Mouse (Mus musculus) frontal cortex, postnatal 25 days (tissue): ENCODE measurements around the gene BC024978.

Experiments
- DNase-seq, 2 experiments: peaks; one replicate each; pipeline ENCODE4 v3.0.0; 2022; ENCODE audit warnings: low spot score in 2 of 2

Gene BC024978

DNA sequence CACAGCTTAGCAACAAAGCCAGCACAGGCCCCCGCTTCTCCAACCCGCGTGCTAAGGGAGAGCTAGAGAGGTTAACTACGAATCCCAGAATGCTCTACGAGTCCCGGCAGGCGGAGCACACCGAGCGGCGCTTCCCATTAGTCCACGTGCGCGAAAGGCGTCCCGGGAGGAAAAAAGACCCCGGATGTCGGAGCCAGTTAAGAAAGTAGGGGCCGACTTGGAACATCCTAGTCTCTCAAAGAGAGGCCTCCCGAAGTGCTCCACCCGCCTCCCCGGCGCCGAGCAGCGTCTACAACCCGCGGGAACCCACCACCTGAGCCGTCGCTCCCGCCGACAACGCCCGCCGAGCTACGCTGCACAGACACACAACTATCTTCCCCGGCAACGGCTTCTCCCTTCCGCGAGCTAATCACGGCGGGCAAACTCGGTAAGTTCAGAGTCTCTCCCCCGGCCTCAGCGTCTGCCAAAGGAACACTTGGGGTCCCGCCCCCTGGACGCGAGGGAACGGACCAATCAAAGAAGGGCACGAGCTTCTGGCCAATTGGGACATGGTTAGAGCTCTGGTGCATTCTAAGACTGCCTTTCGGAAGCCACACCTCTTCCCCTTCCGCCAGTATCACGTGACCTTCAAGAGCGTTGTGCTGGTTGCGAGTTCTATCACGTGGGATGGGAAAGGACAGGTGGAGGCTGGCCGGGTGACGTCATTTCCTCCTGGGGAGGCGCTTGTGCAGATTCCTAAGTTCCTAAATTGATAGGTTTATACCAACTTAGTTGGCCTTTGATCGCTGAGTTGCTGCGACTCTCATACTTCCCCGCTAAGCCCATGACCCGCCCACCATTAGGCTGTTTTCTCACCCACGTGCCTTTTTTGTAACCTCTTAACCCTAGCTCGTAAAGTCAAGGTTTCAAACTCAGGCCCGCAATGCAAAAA lies at the start of gene BC024978, which contains the start of gene Snrpa:
Gene BC024978 (plus strand): TSS at position 101 of the 931 bp plus-strand sequence.
Gene Snrpa (minus strand): TSS at position 591 of the 931 bp plus-strand sequence.
- DNase-seq: peak; percentile 89 to 91

DNA sequence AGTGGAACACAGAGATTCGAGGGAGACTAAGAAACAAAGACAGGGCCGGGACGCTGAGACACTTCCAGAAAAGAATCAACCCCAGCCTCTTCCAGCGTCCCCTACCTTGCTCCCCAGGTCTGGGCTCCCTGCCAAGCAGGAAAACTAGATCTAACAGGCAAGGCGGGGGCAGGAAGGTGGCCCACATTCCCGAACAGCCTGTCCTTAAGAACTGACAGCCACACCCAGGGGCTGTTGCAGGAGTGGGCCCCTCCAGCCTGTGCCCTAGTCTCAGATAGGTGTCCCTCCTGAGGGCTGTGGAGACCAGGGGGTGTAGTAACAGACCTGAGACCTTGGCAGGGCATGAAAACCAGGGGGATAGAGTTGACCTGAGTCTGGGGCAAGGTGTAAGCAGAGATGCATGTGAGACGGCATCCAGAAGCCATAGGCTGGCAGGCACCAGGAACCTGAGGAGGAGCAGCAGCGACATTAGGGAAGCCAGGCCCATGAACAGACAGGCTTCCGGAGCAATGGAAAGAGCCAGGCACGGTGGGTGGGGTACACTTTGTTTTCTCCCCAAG lies 42.3 kb upstream of the BC024978 start, which contains the start of gene Cyp2t4:
Gene Cyp2t4 (plus strand): TSS at position 510 of the 560 bp plus-strand sequence.
- no peak for DNase-seq

DNA sequence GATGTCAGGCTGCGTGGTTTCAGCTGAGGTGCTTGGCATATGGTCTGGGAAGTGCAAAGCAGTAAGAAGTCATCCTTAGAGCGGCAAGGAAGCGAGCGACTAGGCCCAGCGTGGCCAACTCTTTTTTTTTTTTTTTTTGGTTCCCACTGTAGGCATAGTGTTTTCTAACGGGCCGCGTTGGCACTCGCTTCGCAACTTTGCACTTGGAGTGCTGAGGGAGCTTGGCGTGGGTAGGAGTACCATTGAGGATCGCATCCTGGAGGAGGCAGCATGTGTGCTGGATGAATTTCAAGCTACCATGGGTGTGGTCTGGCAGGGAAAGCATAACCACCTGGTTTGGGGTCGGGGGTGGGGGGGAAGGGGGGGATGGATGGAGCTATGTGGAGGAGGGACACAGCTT lies 39.6 kb upstream of the BC024978 start:
- no peak for DNase-seq

DNA sequence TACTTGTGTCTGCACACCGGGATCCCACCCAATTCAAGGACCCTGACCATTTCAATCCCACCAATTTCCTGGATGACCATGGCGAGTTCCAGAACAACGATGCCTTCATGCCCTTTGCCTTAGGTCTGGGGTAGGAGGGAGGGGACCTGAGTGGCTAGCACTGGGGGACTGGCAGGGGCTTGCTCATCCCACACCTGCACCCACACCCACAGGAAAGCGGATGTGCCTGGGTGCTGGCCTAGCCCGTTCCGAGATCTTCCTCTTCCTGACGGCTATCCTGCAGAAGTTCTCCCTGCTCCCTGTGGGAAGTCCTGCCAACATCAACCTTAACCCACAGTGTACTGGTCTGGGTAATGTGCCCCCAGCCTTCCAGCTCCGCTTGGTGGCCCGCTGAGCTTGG lies 37.4 kb upstream of the BC024978 start:
- DNase-seq: no peak

DNA sequence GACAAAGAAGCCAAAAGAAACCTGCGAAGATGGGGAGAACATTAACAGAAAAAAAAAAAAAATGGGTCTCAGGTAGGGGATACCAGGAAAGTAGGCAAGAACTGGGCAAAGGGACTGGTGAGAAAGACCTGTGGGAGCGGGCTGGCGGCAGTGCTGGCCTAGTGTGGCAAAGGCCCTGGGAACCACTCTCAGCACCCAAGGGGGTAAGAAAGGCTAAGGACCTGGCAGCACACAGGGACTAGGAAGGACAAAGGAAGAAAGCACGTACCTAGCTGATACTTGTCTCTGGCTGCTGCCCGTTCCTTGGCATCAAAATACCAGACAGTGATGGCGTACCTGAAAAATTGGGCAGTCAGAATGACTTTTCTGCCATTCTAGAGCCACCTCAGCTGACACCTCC lies 36.3 kb upstream of the BC024978 start:
- no peak for DNase-seq

DNA sequence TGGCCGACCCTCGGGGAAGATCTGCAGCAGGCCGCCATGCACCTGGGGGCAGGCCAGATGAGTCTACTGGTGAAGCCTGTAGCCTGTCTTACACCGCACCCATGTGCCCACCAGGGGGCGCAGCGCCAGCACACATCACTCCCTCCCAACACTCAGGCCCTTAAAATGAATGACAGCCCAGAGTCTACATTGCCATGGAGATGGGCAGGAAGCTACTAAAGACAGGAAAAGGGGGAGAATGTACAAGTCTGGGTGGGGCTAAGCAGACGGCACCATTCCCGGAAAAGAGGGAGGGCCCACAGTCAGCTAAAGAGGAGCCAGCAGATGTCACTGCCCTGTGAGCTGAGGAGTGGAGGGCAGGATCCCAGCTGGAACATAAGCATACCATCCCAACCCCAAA lies 35.7 kb upstream of the BC024978 start:
- peak; percentile 82 for DNase-seq

DNA sequence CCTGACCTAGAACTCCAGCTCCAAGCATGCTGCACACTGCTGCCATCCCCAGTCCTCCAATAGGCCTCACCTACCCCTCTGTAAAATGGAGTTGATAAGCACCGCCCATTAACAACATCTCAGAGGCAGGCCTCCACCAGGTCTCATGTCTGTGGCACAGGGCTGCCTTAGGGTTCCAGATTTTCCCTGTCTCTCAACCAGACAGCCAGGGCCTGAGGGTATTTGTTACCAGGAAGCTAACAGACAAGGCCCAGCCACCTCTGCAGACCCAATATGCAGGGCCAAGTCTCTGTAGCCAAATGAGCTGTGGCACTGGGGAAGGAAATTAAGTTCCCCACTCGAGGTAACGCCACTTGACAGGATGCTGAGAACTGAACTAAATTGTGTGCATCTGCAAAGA lies 34.7 kb upstream of the BC024978 start:
- DNase-seq: no peak

DNA sequence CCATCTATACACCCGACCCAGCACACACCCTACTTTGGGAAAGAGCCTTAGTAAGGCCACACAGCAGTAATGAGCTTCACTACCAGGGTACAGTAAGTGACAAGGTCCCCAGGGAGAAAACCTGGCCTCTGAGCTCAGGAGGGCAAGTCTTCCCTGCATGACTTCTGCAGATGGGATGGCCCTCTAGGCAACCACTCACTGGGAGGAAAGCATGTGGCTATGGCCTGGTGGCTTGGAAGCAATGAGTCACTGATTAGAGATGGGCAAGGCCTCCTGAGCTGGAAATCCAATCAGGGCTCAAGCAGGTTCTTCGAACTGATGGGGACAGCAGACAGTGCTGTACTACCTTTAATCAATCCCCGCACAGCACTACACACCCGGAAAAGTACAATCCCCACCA lies 33.8 kb upstream of the BC024978 start:
- no peak for DNase-seq

DNA sequence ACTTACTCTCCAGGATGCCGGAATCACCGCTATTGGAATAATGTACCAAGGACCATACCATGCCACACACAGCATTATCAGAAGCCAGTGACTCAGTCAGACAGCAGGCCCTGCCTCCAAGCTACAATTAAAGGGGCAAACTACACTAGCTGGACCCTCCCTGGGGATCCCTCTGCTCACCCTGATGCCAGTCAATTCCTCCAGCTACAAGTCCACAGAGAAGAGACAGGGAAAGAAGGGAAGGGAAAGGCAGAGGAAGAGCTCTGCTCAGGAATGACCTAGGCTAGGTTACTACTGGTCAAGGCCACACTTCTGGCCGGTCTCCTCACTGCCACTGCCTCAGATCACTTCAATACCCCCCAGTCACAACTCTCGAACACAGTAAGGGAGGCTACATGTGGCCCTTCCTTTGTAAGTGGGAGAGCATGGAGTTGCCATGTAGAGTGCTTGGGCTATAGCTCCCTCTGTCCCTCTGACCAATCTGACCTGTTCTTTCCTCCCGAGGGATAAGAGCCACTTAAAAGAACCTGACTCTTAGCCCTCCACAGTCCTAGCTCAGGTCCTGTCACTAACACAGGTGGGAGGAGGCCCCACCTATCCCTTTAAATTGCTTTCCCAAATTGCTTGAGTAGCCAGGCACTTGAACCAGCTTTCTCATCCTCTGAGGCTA lies 32.7 kb upstream of the BC024978 start:
- no peak for DNase-seq

DNA sequence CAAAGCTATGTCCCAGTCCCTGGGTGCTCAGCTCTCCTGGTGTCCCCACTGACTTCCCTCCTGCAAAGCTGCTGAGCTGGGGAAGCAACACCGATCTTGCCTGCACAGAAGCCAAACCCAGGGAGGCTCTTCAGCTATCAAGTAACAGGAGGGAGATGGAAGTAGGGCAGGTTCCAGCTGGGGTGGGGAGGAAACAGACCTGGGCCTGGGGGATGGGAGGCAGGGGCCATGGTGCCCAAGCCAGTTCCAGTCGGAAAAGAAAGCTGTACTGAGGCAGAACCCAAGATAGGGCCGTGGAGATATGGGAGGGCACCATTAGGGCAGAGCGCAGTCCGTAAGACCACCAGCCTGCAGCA lies 32.2 kb upstream of the BC024978 start:
- no peak for DNase-seq

DNA sequence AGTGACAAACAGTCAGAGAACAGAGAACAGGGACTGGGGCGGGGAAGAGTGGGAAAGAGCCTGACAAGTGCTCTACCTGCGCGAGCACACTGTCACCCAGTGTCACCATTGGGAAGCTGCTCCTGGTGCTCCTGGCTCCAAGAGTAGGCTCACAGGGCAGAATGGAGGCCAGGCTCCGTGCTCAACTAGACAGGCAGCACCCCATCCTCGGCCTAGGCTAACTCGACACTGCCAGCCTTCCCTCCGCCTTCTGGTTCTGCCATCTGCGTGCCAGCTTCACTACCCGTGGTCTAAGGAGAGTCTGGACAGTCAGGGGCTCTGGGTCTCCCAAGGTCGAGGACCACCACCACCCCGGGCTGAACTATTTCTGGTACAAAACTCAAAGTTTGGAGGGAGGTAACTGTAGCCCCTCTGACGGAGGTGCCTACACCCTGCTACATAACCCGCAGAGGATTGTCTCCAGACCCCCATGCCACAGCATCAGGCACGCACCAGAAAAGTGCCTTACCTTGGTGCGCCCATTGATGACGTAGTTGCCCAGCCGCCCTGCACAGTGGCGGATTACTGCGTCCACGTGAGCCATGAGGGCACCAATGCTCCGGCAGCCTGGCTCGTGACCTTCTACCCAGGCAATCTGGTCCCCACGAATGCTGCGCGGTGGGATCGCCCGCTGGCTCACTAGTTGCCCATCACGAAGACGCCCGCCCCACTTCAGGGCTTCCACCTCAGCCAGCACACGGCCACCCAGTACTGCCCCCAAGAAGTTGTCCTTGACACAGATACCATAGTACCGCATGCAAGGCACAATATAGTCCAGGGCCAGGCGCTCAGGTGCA lies 31.3 kb upstream of the BC024978 start:
- DNase-seq: no peak

DNA sequence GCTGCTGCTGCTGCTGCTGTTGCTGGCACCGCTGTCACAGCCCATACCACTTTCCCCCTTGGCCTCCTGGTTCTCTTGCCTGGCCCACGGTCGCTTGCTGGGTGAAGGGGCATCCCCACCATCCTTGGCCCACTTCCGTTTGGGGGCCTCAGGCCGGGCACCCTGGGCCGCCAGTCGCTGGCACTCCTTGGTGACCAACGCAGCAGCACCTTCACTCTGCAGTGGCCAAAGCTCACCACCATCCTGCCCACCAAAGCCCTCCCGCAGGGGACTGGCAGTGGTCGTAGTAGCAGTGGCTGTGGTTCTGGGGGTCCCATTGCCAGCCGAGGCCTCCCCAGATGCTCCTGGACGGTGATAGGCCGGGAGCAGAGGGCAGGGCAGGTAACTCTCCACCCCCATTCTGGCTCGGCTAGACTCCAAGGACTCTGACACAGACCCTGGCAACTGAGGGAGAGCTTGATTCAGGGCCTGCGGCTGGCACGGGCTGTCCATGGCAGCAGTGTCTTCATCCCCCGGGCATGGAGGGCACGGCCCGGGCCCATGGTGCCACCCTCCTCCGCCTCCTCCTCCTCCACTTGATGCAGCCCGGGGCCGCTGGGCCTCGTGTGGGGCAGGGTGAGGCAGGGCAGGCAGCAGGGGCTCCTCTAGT lies 30.4 kb upstream of the BC024978 start:
- DNase-seq: no peak

DNA sequence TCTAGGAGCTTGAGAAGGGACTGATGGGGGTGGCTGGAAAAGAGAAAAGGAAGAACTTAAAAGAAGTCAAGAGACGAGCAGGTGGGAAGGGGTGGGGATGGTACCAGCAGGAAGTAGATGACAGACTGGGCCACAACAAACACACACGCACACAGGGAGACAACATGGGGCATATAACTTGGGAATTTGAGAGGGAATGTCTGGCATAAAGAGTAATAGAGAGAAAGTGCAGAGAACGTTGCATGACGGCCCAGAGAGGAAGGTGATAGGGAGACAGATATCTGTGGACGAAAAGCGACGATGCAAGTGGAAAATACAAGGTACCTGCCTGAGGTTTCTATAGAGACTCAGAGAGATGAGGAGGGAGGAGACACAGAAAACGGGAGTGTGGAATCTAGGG lies 29.9 kb upstream of the BC024978 start:
- no peak for DNase-seq

DNA sequence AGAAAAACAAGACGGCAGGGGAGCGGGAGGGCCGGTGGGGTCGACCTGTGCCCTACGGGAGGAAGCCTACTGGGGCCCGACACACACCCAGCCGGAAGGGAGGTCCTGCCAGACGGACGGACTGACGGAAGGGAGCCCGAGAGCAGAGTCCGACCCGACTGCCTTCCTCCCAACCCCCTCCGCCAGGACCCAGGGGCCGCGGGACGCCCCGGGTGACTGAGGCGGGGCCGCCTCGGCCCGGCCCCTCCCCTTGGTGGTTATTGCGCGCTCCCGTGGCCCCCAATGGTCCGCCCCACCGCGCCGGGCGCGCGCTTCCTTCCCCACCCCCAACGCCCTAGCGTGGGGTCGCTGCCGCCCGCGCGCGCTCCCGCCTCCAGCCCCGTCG lies 29.4 kb upstream of the BC024978 start:
- DNase-seq: peak; percentile 59 to 60

DNA sequence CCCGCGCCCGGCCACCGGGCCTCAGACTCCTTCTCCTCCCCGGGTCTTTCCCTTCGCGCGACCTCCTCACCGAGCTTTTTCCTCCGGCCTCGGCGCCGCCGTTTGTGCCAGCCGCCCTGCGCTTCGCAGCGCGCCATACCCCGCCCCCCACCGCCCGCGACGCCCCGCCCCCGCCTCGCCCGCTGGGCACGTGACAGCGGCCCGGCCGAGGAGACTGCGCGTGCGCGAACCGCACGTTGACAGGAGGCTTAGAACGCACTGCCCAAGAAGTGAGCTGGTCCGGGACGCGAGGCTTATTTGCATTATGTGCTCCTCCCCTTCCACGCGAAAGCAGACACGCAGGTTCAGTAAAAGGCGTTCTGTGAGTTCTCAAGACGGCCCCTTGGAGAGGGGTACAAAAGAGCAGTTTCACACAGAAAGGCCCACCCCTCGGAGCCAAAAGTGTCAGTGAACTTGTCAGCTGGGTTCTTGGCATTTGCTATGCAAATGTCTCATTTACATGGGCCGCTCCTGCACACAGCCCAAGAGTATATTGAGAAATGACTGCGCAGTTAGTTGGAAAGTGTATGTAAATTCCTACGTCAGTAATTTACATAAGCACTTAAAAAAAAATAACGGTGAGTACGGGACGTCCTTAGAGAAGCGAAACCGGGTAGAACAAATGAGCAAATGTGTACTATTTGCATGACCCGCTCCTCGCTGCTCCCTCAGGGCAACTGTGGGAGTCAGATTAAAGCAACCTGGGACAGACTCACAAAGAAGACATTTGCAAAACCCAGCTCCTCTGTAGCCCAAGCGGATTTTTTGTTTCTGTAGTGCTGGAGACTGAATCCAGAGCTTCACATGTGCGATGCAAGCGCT lies 28.7 kb upstream of the BC024978 start, which contains the start of gene Egln2:
Gene Egln2 (minus strand): TSS at position 189 of the 861 bp plus-strand sequence.
- peak; percentile 91 to 92 for DNase-seq

DNA sequence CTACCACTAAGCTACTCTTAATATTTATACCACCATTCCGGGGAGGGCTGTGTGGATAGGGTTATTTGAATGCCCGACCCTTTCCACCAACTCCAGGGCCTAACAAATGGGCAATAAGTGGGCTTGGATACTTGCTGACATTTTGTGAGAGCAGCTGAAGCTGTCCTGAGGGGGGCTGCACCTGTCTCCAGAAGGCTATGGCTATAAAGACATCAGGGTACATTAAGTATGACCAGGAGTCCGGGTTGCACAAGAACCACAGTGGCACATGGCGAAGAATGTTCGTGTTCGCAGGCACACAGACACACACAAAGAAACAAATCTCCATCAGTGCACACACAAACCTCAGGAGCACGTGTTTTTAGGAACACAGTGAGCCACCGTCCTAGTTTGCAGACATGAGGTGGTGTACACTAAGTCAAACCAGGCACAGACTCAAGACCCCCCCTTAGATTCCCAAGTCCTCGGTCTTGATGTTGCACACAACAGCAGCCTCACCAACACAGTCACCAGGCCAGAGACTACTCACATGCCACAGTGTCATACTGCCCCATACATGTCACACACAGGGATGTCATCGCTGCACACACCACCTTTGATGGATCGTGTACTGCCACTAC lies 28.0 kb upstream of the BC024978 start:
- DNase-seq: no peak

DNA sequence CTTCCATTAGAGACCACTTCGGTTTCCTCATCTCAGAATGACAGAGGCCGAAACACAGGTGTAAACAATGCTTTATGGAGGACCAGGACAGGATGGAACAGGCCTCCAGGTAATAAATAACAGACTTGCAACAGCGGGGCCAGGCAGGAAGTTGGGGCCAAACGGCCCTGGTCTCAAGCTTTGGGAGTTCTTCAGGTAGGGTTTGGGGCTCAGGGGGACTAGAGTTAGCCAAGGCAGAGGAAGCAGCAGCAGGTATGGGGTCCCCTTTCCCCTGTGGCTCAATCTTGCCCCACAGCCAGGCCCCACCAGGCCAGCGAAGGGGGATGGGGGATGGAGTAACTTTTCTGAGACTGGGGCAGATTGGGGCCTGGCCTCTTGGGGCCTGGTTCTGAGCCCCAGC lies 27.2 kb upstream of the BC024978 start:
- no peak for DNase-seq

DNA sequence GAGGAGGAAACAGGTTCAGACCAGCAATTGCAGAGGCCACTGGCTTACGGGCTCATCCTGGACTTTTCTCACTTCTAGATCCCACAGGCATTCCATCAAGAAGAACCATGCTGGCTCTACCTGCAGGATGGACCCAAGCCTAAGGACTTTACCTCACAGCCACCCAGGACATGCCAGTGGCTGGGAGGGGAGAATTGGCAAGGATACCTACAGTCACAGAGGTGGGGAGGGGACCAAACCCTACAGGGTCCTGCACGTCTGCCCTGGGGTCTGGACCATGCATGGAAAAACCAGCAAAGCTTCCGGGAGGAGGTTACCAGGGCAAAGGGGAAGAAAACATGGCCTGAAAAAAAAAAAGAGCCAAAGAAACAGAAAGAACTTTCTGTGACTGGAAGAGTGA lies 24.6 kb upstream of the BC024978 start:
- DNase-seq: no peak

DNA sequence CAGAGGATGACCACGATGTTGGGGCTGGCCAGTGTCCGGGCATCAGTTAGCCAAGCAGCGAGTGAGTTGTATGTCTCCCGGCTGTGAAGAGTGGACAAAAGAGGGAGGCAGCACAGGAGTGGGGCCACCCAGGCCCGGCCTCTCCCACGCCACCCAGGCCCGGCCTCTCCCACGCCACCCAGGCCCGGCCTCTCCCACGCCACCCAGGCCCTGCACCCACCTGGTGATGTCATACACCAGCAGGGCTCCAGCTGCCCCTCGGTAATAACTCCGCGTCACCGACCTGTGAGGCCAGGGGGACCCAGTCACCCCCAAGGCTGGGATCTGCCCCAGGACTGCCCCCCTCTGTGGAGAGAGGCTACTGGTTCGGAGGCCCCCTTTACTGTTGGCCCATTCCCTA lies 21.1 kb upstream of the BC024978 start:
- DNase-seq: no peak

DNA sequence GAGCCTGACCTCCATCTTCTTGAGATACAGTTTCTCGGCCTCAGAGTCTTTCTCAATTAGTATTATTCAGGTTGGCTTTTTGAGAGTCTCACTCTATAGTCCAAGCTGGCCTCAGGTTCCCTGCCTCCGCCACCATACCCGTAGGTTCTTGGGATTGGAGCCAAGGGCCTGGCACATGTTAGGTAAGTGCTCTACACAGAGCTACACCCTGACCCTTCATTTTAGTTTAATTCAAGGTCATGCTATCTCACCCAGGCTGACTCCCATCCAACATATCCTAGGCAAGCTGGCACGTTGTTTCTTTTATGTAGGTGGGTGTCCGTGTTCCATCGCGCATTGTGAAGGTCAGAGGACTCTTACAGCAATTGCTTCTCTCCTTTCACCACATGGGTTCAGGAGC lies 20.7 kb upstream of the BC024978 start:
- DNase-seq: no peak
